Mouse (Mus musculus): Measurements from ENCODE around the gene Fkbp9. TPM values are rescaled to one million over a fixed set of nuclear protein-coding genes. Genes with fewer than 3 reads are reported as not detected.
A peak's percentile ranks its signal among the peaks of the same experiment; 100 is the strongest.

The Fkbp9 gene
- polyA plus RNA-seq, 1 experiment from 2014 or later: 10.5 TPM

DNA sequence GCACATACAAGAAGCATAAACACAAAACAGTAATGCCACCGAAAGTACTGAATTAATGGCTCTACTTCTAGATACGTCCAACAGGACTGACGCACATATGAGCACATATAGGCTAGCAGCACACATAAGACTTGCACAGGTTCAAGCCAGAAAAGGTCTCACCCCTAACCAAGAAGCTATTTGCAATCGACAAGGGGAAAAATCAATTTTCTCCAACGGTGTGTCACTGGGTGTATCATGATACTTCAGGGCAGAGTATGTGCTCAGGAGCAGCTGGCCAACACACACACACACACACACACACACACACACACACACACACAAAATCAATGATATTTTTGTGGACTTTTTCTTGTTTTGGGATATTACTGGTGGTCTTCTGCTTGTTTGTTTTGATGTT, 73.6 kb downstream of the Fkbp9 start:
- Histone ChIP-seq H3K4me3 (ENCODE audit: inconsistent target) (no peak overlapping the region), H3K79me2 (ENCODE audit: inconsistent target) (peaks cover 64% of the 10 kb centered on the region), H3K36me3 (ENCODE audit: inconsistent target) (no peaks in the 10 kb centered on the region), H3K27ac (no peak overlapping the region)
- WGBS (ENCODE audit: missing documents): 97% methylated on average over 4 of the region's 5 CpGs

DNA sequence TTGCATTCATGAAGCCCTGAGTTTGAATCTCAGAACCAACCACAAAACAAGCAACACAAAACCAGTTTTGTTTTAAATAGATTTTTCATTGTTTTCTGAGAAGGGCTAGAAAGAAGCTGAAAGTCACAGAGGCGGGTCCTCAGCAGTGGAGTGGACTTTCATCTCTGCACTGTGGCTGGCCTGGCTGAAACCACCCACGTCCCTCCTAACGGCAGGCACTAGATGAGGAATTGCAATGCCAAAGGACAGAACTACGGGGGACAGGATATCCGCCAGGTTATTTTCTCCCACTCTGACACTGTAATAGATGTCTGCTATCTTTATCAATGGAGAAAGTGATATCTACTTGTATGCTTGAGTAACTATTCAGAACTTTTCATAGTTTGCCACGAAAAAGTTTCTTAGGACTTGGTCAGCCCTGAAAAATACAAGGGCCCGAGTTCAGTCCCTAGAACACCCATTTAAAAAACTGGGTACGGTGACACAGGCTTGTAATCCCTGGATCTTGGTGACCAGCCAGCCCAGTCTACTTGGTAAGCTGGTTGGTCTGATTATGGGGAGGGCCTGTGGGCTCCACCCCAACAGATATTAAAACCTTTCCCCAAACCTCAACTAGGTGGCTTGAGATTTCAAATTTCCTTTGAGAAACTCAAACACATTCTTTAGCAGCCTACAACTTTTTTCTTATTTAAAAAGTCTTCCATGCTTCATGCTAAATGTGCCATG, 74.4 kb downstream of the Fkbp9 start:
- Histone ChIP-seq H3K27ac (no peak overlapping the region), H3K79me2 (ENCODE audit: inconsistent target) (peaks cover 64% of the 10 kb centered on the region), H3K4me3 (ENCODE audit: inconsistent target) (no peak overlapping the region), H3K36me3 (ENCODE audit: inconsistent target) (no peaks in the 10 kb centered on the region)
- 94% methylated on average over 8 of the region's 8 CpGs for WGBS (ENCODE audit: missing documents)

DNA sequence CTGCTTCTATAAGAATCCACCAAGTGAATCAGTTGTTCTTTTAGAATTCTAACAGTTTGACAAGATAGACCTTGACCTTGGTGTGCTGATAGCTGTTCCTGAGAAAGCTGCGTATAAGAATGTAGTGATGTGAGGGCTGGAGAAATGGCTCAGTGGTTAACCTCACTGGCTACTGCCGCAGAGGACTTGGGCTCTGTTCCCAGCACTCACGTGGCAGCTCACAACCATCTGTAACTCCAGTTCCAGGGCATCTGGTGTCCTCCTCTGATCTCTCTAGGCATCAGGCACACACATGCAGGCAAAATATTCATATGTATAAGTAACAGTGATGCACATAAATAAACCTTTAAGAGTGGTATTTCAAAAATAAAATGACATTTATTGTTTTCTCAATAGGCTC, 76.1 kb downstream of the Fkbp9 start:
- H3K36me3 ChIP-seq (ENCODE audit: inconsistent target): no peaks in the 10 kb centered on the region
- H3K27ac ChIP-seq: no peak overlapping the region
- WGBS (ENCODE audit: missing documents): 93% methylated on average over 3 of the region's 3 CpGs
- peaks cover 58% of the 10 kb centered on the region for H3K79me2 ChIP-seq (ENCODE audit: inconsistent target)
- no peak overlapping the region for H3K4me3 ChIP-seq (ENCODE audit: inconsistent target)

DNA sequence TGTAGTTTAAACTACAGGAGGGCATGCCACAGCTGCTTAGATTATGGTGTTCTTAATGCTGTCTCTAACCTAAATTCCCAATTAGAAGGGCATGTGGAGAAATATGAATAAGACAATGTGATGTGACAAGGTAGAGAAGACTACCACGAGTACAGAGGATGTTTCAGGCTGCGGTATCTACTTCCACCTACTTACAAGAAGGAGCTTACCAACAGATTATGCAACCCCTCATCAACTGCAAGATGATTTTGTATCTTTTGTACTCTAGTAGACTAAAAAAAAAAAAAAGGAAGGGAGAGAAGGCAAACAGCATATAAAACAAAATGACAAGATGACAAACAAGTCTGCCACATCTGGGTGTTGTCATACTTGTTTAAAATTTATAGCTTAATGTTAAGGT, 76.5 kb downstream of the Fkbp9 start:
- Histone ChIP-seq H3K27ac (no peak overlapping the region), H3K36me3 (ENCODE audit: inconsistent target) (no peaks in the 10 kb centered on the region), H3K4me3 (ENCODE audit: inconsistent target) (no peak overlapping the region), H3K79me2 (ENCODE audit: inconsistent target) (peaks cover 58% of the 10 kb centered on the region; the same call in 1 of the 2 replicates)
- 33% methylated on average over 2 of the region's 2 CpGs for WGBS (ENCODE audit: missing documents)

DNA sequence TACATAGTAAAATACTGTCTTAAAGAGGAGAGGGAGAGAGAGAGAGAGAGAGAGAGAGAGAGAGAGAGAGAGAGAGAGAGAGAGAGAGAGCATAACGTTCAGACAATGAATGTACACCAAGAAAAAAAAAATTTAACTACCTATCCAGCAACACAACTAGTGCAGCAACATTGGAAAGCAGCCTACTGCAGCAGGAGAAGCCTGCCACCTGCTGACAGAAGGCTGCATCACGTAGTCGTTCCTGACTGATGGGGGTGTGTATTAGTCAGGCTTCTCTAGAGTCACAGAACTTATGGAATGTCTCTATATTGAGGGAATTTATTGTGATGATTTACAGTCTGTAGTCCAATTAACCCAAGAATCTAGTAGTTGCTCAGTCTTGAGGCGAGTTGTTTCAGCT, 77.1 kb downstream of the Fkbp9 start:
- H3K4me3 ChIP-seq (ENCODE audit: inconsistent target): no peak overlapping the region
- H3K79me2 ChIP-seq (ENCODE audit: inconsistent target): peaks cover 57% of the 10 kb centered on the region; the same call in 1 of the 2 replicates
- no peak overlapping the region for H3K27ac ChIP-seq
- no peaks in the 10 kb centered on the region for H3K36me3 ChIP-seq (ENCODE audit: inconsistent target)
- 18% methylated on average over 4 of the region's 4 CpGs for WGBS (ENCODE audit: missing documents)

DNA sequence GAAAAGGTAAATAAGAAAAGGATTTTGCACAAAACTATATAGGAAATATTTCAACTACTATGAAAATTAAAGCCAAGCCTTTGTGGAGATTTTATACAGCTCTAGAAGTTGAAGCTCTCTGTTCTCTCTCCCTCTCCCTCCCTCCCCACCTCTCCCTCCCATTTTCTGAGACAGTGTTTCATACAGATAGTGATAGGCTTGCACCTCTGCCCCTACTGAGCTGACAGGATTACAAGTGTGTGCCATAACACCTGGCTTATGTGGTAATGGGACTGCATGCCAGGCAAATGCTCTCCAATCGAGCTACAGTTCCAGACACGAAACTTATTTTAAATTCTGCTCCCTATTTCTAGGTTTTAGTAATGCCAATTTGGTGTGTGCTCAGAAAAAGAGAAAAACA, 79.1 kb downstream of the Fkbp9 start:
- H3K27ac ChIP-seq: no peak overlapping the region
- no peak overlapping the region for H3K4me3 ChIP-seq (ENCODE audit: inconsistent target)
- no peaks in the 10 kb centered on the region for H3K36me3 ChIP-seq (ENCODE audit: inconsistent target)
- WGBS (ENCODE audit: missing documents): 79% methylated on average over 2 of the region's 2 CpGs
- H3K79me2 ChIP-seq (ENCODE audit: inconsistent target): peaks cover 55% of the 10 kb centered on the region; the same call in 1 of the 2 replicates

DNA sequence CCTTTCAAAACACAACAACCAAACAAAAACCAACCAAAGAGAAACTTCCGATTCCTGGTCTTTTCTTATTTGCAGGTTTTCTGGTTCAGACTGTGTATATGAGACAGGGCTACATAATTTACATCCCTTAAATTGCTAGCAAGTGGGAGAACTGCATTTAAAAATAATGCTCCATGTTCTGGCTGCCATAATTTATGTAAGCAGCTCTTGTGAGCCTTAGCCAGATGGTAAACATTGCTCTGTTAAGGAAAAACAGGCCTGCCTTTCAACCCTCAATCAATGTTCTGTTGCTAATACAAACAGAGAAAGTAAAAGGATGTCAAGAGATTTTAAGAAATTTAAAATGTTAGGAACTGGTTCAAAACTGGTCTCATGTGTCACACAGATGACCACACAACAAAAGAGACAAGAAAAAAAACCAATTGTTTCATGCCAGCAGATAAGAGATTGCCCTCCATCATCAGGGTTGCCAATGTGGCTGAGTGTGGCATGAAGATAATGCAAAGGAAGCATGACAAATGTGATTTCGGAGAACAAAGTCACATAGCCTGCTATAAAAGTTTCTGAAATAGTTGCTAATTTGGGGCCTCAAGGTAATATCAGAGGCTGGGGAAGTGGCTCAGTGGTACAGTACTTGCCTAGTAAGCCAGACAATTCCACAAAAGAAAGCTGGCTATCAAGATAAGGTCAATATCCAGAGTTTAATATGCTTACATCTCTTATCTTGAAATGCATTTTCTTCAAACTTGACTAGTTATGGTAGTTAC, 81.4 kb downstream of the Fkbp9 start:
- Histone ChIP-seq H3K79me2 (ENCODE audit: inconsistent target) (peaks cover 68% of the 10 kb centered on the region), H3K27ac (no peak overlapping the region), H3K36me3 (ENCODE audit: inconsistent target) (no peaks in the 10 kb centered on the region), H3K4me3 (ENCODE audit: inconsistent target) (no peak overlapping the region)
- 93% methylated on average over 2 of the region's 2 CpGs for WGBS (ENCODE audit: missing documents)

DNA sequence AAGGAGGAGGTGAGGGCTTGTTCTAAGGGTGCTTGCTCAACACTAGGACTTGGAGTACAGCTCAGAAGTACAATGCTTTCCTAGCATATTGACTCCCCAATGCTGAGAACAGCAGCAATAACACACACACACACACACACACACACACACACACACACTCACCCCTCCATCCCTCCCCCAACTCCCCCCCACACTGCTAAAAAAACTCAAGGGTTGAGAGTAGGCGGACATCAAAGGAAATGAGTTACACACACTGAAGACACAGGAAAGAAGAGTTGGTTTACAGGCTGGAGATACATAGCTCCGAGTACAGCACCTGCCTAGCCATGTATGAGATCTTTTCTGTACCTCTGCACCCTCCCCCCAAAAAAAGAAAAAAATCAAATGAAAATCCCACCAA, 84.4 kb downstream of the Fkbp9 start:
- Histone ChIP-seq H3K79me2 (ENCODE audit: inconsistent target) (peaks cover 87% of the 10 kb centered on the region), H3K27ac (no peak overlapping the region), H3K36me3 (ENCODE audit: inconsistent target) (no peaks in the 10 kb centered on the region), H3K4me3 (ENCODE audit: inconsistent target) (no peak overlapping the region)
- WGBS (ENCODE audit: missing documents): 55% methylated on average over 2 of the region's 2 CpGs

DNA sequence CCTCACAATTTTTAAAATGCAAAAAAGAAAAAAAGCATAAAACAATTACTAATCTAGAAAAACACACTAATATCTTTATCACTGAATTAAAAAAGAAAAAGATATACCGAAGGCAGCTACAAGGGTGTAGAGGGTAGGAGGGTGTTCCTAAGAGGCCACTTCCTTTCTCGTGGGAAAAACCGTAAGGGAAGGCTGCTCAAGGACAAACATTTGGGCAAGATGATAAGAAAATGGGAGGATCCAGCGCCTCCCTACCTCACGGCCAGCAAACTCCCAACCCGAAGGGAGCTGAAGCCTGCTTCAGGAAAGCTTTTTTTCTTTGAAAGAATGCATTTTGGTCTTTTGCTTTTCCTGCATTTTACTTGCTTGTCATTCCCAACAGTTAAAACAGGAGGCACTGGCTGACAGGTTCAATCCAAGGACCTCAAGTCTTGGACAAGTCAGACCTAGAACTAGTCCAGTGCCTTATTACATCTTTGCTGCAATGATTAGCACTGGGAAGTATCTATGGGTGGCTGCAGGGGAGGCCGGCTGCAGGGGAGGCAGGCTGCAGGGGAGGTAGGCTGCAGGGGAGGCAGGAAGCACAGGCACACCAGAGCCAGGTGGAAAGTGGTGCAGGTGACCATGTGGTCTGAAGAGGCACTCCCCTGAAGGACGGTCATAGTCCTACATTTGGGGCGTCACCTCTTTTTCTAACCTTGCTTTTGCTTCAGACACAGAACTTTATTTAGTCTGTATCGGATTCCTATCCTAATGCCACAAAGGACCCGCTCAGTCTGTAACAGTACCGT, 85.9 kb downstream of the Fkbp9 start:
- WGBS (ENCODE audit: missing documents): 49% methylated on average over 12 of the region's 12 CpGs
- H3K79me2 ChIP-seq (ENCODE audit: inconsistent target): peaks cover 97% of the 10 kb centered on the region
- no peak overlapping the region for H3K4me3 ChIP-seq (ENCODE audit: inconsistent target)
- H3K27ac ChIP-seq: no peak overlapping the region
- H3K36me3 ChIP-seq (ENCODE audit: inconsistent target): no peaks in the 10 kb centered on the region

DNA sequence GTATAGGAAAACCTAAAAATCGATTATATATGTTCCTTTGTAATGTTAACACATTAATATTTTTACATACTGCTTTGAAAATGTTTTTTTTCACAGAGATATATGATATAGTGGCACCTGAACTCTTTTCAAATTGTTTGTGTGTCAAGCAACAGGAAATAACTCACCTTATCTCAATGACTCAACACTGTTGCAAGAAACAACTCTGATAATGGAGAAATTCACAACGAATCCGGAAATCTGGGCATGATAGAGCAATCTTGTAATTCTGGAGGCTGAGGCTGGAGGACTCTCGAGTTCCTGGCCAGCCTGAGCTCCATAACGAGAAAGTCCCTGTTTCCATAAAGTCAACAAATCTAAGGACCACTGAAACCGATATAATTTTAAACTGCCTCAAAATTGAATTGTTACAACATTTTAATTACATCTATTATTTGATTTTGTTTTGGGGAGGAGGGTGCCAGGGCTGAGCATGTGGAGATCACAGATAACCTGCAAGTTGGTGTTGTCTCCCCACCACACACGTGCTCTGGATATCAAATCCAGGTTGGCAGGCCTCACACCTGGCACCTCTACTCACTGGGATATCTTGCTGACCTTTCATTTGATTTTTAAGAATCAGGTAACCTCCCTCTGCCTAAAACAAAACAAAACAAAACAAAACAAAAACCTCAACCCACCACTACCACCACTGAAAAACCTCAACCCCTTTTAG, 87.6 kb downstream of the Fkbp9 start:
- no peaks in the 10 kb centered on the region for H3K36me3 ChIP-seq (ENCODE audit: inconsistent target)
- H3K79me2 ChIP-seq (ENCODE audit: inconsistent target): peaks cover 86% of the 10 kb centered on the region
- no peak overlapping the region for H3K27ac ChIP-seq
- 25% methylated on average over 6 of the region's 7 CpGs for WGBS (ENCODE audit: missing documents)
- no peak overlapping the region for H3K4me3 ChIP-seq (ENCODE audit: inconsistent target)

DNA sequence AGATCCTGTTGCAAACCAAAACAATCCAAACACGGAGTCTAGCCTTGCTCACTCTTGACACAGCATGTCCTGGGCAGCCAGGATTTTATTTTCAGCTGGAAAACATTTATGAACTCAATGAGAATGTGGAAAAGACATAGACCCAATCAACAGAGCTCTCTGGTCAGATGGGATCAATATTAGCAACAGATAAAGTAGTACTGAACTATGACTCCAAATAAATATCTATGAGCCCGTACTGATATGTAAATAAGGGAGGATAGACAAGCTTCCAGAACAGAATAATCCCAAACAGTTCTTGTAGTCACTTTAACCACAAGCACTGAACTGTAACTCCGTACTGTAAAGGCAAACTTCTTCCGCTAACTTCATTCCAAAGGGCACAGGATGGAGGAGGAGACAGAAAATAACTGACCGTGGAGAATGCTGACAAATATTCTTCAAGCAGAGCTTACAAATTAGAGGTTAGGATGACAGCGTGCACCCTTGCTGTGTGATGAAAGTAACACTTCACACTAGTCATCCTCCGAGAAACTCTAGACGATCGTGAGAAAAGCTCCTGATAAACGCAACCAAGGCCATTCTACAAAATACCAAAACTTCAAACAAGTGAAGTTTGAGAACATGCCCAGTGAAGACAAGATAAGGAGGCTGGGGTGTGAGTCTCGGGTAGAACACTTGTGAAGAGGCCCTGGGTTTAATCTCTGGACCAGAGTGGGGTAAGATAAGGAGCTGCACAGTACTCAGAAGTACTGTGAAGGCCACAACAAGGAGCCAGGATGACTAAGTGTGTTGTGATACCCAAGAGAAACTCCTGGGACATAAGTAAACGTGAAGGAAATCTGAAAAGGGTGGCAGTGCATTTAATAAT, 88.6 kb downstream of the Fkbp9 start:
- no peaks in the 10 kb centered on the region for H3K36me3 ChIP-seq (ENCODE audit: inconsistent target)
- peaks cover 77% of the 10 kb centered on the region for H3K79me2 ChIP-seq (ENCODE audit: inconsistent target)
- WGBS (ENCODE audit: missing documents): 82% methylated on average over 12 of the region's 12 CpGs
- no peak overlapping the region for H3K27ac ChIP-seq
- no peak overlapping the region for H3K4me3 ChIP-seq (ENCODE audit: inconsistent target)

DNA sequence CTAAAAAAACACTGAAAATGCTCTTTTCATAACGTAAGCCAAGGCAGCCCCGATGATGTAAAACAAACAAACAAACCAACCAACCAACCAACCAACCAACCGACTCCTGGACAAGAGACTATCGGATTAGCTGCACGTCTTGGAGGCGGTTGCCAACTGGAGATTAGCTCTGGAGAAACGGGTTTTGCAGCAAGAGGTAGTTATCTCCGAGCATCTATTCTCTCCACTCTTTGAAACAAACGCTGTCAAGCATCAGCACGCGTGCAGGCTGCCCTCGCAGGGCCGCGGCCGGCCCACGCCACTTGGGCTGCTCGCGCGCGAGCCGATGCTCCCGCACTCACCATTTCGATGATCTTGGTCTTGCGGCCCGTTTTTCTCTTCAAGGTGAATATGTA, 91.5 kb downstream of the Fkbp9 start:
- under 1% methylated on average over 25 of the region's 25 CpGs for WGBS (ENCODE audit: missing documents)
- peak overlapping the region; percentile 64 for H3K4me3 ChIP-seq (ENCODE audit: inconsistent target)
- no peak overlapping the region for H3K27ac ChIP-seq
- H3K36me3 ChIP-seq (ENCODE audit: inconsistent target): no peaks in the 10 kb centered on the region
- peaks cover 48% of the 10 kb centered on the region for H3K79me2 ChIP-seq (ENCODE audit: inconsistent target)

DNA sequence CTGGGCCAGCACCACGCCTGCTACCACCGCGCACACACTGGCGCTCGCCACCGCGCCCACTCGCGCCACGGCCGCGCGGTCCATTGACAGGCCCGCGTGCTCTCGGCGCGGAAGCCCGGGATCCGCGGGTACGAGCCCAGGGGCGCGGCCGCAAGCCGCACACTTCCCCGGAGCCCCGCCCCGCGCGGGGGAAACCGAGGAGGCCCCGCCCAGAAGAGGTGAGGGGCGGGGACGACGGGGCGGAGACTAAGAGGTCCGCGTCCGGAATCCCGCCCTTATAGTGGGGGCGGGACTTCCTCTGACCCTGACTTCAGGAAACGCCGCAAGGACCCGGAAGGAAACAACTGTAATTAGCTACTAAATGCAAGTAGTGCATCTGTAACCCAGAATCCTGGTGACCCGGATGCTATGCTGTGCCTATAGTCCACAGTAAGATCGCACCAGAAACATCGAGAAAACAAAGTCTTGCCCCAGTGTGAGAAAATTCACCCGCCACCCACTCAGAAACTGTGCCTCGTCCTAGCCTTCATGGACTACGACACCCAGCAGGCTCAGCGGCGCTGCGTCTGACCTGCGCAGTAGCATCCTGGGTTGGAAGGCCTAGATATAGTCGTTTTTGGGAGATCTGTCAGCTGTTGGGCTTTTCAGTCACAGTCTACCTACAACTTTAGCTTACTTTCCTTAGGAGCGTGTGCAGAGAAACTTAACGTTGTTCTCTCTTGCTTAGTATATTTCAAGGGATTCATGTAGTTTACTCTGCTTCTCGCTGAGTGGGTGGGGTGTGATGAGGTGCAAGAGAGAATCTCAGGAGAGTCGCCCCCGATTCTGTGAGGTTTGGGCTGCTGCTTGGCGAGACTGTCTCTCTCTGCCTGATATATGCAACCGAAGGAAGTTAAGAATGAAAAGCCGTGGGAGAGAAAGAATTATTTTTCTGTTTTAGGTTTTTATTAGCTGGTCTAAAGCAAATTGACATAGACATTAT, 92.2 kb downstream of the Fkbp9 start, which contains the start of the genes Nt5c3 and Vmn1r4:
Gene Nt5c3 (minus strand): TSS at position 207 of the 982 bp plus-strand sequence.
Gene Vmn1r4 (plus strand): TSS at position 290 of the 982 bp plus-strand sequence.
- Histone ChIP-seq H3K79me2 (ENCODE audit: inconsistent target) (peaks cover 41% of the 10 kb centered on the region), H3K36me3 (ENCODE audit: inconsistent target) (no peaks in the 10 kb centered on the region), H3K4me3 (ENCODE audit: inconsistent target) (peak within 1 kb of the TSS; percentile 64), H3K27ac (peak within 1 kb of the TSS; percentile 80)
- WGBS (ENCODE audit: missing documents): 5% methylated on average over 62 of the region's 64 CpGs

Data from macrophage (primary cell).